In genomic region chr15:98585421-98585820, GRCm38 (mm10) we compare ENCODE assay signal across 16 mouse cellular contexts. TPM values are rescaled to one million over a fixed set of nuclear protein-coding genes. Genes with fewer than 3 reads are reported as not detected.
A peak's percentile ranks its signal among the peaks of the same experiment; 100 is the strongest.
DNase-seq lines count a peak whose midpoint lies in the region; ATAC-seq and TF ChIP-seq lines count a peak whose summit lies in the region.
"Had no signal": no experiment of that assay in that cellular context is flagged by ENCODE, and none has a peak within 500 bp of the region (broad histone marks: within the 10 kb centered on the region; RNA-seq: fewer than 3 reads in every experiment).

No protein-coding gene starts in this region.

- H3K79me2 ChIP-seq in MEL (ENCODE audit: control insufficient read depth, insufficient read depth, low read length, poor library complexity), result no peaks in the 10 kb centered on the region

- H3K27ac ChIP-seq in kidney, embryonic 14.5 days (ENCODE audit: low read depth, low read length), result no peak overlapping the region; the same call in 1 of the 2 replicates
- peak overlapping the region; percentile 17 for H3K27ac ChIP-seq in MEL (ENCODE audit: control insufficient read depth, low read depth, low read length)
- peak overlapping the region; percentile 67 for H3K27ac ChIP-seq in heart, embryonic 16.5 days (ENCODE audit: low read length)
- H3K27ac ChIP-seq in liver, postnatal 0 days (ENCODE audit: low read depth), result peak overlapping the region; percentile 37; the same call in 1 of the 2 replicates
- H3K27ac ChIP-seq: hindbrain, embryonic 13.5 days had no signal

- H3K9ac ChIP-seq in kidney, embryonic 14.5 days (ENCODE audit: low read depth, low read length), result no peak overlapping the region
- no peak overlapping the region for H3K9ac ChIP-seq in MEL (ENCODE audit: control insufficient read depth, low read depth, low read length, poor library complexity, severe bottlenecking)
- H3K9ac ChIP-seq in heart, embryonic 16.5 days (ENCODE audit: low read length), result peak overlapping the region; percentile 46; the same call in 1 of the 2 replicates
- no peak overlapping the region; the same call in 1 of the 2 replicates for H3K9ac ChIP-seq in liver, postnatal 0 days (replicated peaks)
- H3K9ac ChIP-seq: hindbrain, embryonic 13.5 days; midbrain, embryonic 12.5 days had no signal

- TF ChIP-seq EP300 in MEL (IDR thresholded peaks at IDR 0.05; ENCODE audit: low read depth in 1 of 2, low read length in 2 of 2), result no peak
- no peak for TF ChIP-seq EP300 in liver, postnatal 0 days (IDR thresholded peaks at IDR 0.05; ENCODE audit: low read depth)

- no peak overlapping the region for H3K4me2 ChIP-seq in kidney, embryonic 14.5 days (replicated peaks; ENCODE audit: low read depth, low read length)
- H3K4me2 ChIP-seq in heart, embryonic 16.5 days (ENCODE audit: low read depth, low read length), result no peak overlapping the region
- H3K4me2 ChIP-seq in liver, postnatal 0 days (ENCODE audit: low read depth, low read length), result no peak overlapping the region
- H3K4me2 ChIP-seq: hindbrain, embryonic 13.5 days; midbrain, embryonic 12.5 days had no signal

- no peaks in the 10 kb centered on the region for H3K27me3 ChIP-seq in kidney, embryonic 14.5 days (ENCODE audit: control insufficient read depth, insufficient read depth, low read length)
- no peaks in the 10 kb centered on the region for H3K27me3 ChIP-seq in MEL (ENCODE audit: control insufficient read depth in 1 of 2, insufficient read depth in 2 of 2, low read length in 2 of 2)
- H3K27me3 ChIP-seq in heart, embryonic 16.5 days (ENCODE audit: control insufficient read depth, insufficient read depth, low read length), result no peaks in the 10 kb centered on the region
- no peaks in the 10 kb centered on the region for H3K27me3 ChIP-seq in liver, postnatal 0 days (ENCODE audit: insufficient read depth, low read length)
- H3K27me3 ChIP-seq: hindbrain, embryonic 13.5 days; midbrain, embryonic 12.5 days had no signal

- no peak overlapping the region for H3K4me3 ChIP-seq in kidney, embryonic 14.5 days (ENCODE audit: low read length)
- no peak overlapping the region for H3K4me3 ChIP-seq in MEL (ENCODE audit: control insufficient read depth in 1 of 2, insufficient read depth in 1 of 2, low read depth in 2 of 2, low read length in 2 of 2)
- H3K4me3 ChIP-seq in heart, embryonic 16.5 days (ENCODE audit: low read length), result no peak overlapping the region
- no peak overlapping the region for H3K4me3 ChIP-seq in liver, postnatal 0 days (ENCODE audit: low read depth, low read length)
- H3K4me3 ChIP-seq: hindbrain, embryonic 13.5 days; limb, embryonic 10.5 days; midbrain, embryonic 12.5 days had no signal

- 25% methylated on average over 7 of the region's 7 CpGs for WGBS in kidney, embryonic 14.5 days
- 31% methylated on average over 7 of the region's 7 CpGs for WGBS in heart, embryonic 16.5 days
- WGBS in liver, postnatal 0 days (ENCODE audit: insufficient replicate concordance), result 64% methylated on average over 7 of the region's 7 CpGs

- no peak for TF ChIP-seq CTCF in MEL (IDR thresholded peaks at IDR 0.05 in 2 of 3, conservative IDR thresholded peaks at IDR 0.05 in 1 of 3; ENCODE audit: control insufficient read depth in 1 of 3, insufficient read depth in 1 of 3, low read depth in 2 of 3, low read length in 3 of 3, poor library complexity in 1 of 3, severe bottlenecking in 1 of 3)
- no peak for TF ChIP-seq CTCF in liver, postnatal 0 days (IDR thresholded peaks at IDR 0.05; ENCODE audit: low read depth)

- peaks cover 12% of the 10 kb centered on the region for H3K36me3 ChIP-seq in kidney, embryonic 14.5 days (ENCODE audit: control insufficient read depth, insufficient read depth, low read length)
- peaks cover 0 to 39% of the 10 kb centered on the region in 2 experiments; a peak in 3 of 4 replicates for H3K36me3 ChIP-seq in MEL (ENCODE audit: control insufficient read depth in 1 of 2, insufficient read depth in 2 of 2, low read length in 2 of 2)
- peaks cover 9% of the 10 kb centered on the region for H3K36me3 ChIP-seq in heart, embryonic 16.5 days (ENCODE audit: control insufficient read depth, insufficient read depth)
- H3K36me3 ChIP-seq in liver, postnatal 0 days (replicated peaks; ENCODE audit: insufficient read depth, low read length), result peaks cover 2% of the 10 kb centered on the region; the same call in 1 of the 2 replicates

- no peak for ATAC-seq in kidney, embryonic 14.5 days (ENCODE audit: low FRiP score, low TSS enrichment)
- ATAC-seq in heart, embryonic 16.5 days (replicated peaks; ENCODE audit: extremely low read depth, insufficient read depth, low FRiP score), result no peak
- ATAC-seq in liver, postnatal 0 days, result no peak

- H3K4me1 ChIP-seq in kidney, embryonic 14.5 days (ENCODE audit: control insufficient read depth, insufficient read depth, low read length), result peaks cover 4% of the 10 kb centered on the region; the same call in 1 of the 2 replicates
- H3K4me1 ChIP-seq in MEL (ENCODE audit: control insufficient read depth in 1 of 2, insufficient read depth in 2 of 2, low read length in 2 of 2), result peaks cover 33 to 45% of the 10 kb centered on the region in 2 experiments
- H3K4me1 ChIP-seq in heart, embryonic 16.5 days (ENCODE audit: control insufficient read depth, insufficient read depth, low read length), result peaks cover 21% of the 10 kb centered on the region
- H3K4me1 ChIP-seq in liver, postnatal 0 days (ENCODE audit: insufficient read depth), result peaks cover 17% of the 10 kb centered on the region; the same call in 1 of the 2 replicates
- H3K4me1 ChIP-seq: midbrain, embryonic 12.5 days had no signal

- no peaks in the 10 kb centered on the region for H3K9me3 ChIP-seq in kidney, embryonic 14.5 days (ENCODE audit: control insufficient read depth, low read length)
- no peaks in the 10 kb centered on the region for H3K9me3 ChIP-seq in MEL (replicated peaks; ENCODE audit: insufficient read depth, low read length)
- no peaks in the 10 kb centered on the region for H3K9me3 ChIP-seq in heart, embryonic 16.5 days (replicated peaks; ENCODE audit: control insufficient read depth, low read length)
- no peaks in the 10 kb centered on the region for H3K9me3 ChIP-seq in liver, postnatal 0 days (ENCODE audit: low read length)
- H3K9me3 ChIP-seq: hindbrain, embryonic 13.5 days; limb, embryonic 10.5 days; midbrain, embryonic 12.5 days had no signal

- TF ChIP-seq RAD21 in MEL (IDR thresholded peaks at IDR 0.05; ENCODE audit: low read depth, low read length), result no peak

- TF ChIP-seq POLR2A in MEL (IDR thresholded peaks at IDR 0.05; ENCODE audit: control insufficient read depth in 1 of 2, insufficient read depth in 1 of 2, low read depth in 1 of 2, low read length in 2 of 2, poor library complexity in 1 of 2), result no peak

- peak; percentile 38 for DNase-seq in kidney, adult 18-20 months
- DNase-seq in MEL (ENCODE audit: low read depth, low spot score), result no peak
- DNase-seq in liver, postnatal 0 days, result peak; percentile 12
- no peak for DNase-seq in cerebellum, adult 9-11 months
- no peak for DNase-seq in adrenal gland, postnatal 4 days (ENCODE audit: low spot score in 2 of 2)
- DNase-seq: cerebellum, adult 9-10 months; layer of hippocampus, postnatal 36 days; lung, postnatal 14 days; right cerebral cortex, postnatal 4 days had no signal

RNA-seq across cellular contexts. Expression of gene 4930415O20Rik, which starts 14.6 kb away (rescaled TPM):
- 0.57 TPM in 1 of 2 replicates, not detected in the other for polyA plus RNA-seq in kidney, embryonic 14.5 days (2014; fragmentation: Nextera tagmentation; extraction: Ambion mirVana)
- 0.50 TPM in 1 of 2 replicates, not detected in the other for total RNA-seq in MEL (2012; rRNA removed)
- polyA plus RNA-seq in MEL (2012; ENCODE audit: insufficient read depth in 1 of 2, insufficient read length in 2 of 2, low read depth in 1 of 2, low replicate concordance in 2 of 2, missing spikeins in 1 of 2), result under 1 TPM in 1 of 2 experiments, not detected in 1; 0.31 TPM
- polyA plus RNA-seq in heart, embryonic 16.5 days (2015; fragmentation: Nextera tagmentation; extraction: Ambion mirVana), result 0.64 TPM in 1 of 2 replicates, not detected in the other
- not detected in 2 replicates for polyA plus RNA-seq in liver, postnatal 0 days (2015; fragmentation: Nextera tagmentation; extraction: Ambion mirVana)
- under 1 TPM in 1 of 2 experiments, not detected in 1; 0.62 TPM for total RNA-seq in adrenal gland, postnatal 4 days (2021)
- total RNA-seq: layer of hippocampus, postnatal 36 days had no signal
- polyA plus RNA-seq: hindbrain, embryonic 13.5 days; midbrain, embryonic 12.5 days; stomach, embryonic 14.5 days; urinary bladder, adult 2 months had no signal

RNA-seq across cellular contexts. Expression of gene Ccnt1, which starts 14.7 kb away (rescaled TPM):
- polyA plus RNA-seq in kidney, embryonic 14.5 days (2014; fragmentation: Nextera tagmentation; extraction: Ambion mirVana), result 55.4 and 72.9 TPM in 2 replicates
- total RNA-seq in MEL (2012; rRNA removed), result 40.5 and 44.0 TPM in 2 replicates
- polyA plus RNA-seq in MEL (2012; ENCODE audit: insufficient read depth in 1 of 2, insufficient read length in 2 of 2, low read depth in 1 of 2, low replicate concordance in 2 of 2, missing spikeins in 1 of 2), result 10 to 100 TPM; 19.5 to 63.2 TPM
- polyA plus RNA-seq in heart, embryonic 16.5 days (2015; fragmentation: Nextera tagmentation; extraction: Ambion mirVana), result 36.4 and 41.2 TPM in 2 replicates
- 14.9 and 17.0 TPM in 2 replicates for polyA plus RNA-seq in liver, postnatal 0 days (2015; fragmentation: Nextera tagmentation; extraction: Ambion mirVana)
- 10 to 100 TPM; 52.8 to 65.1 TPM for total RNA-seq in adrenal gland, postnatal 4 days (2021)

RNA-seq across cellular contexts. Expression of gene Adcy6, which starts 24.5 kb away (rescaled TPM):
- 26.2 and 31.5 TPM in 2 replicates for polyA plus RNA-seq in kidney, embryonic 14.5 days (2014; fragmentation: Nextera tagmentation; extraction: Ambion mirVana)
- total RNA-seq in MEL (2012; rRNA removed), result 58.9 and 76.0 TPM in 2 replicates
- polyA plus RNA-seq in MEL (2012; ENCODE audit: insufficient read depth in 1 of 2, insufficient read length in 2 of 2, low read depth in 1 of 2, low replicate concordance in 2 of 2, missing spikeins in 1 of 2), result 10 to 100 TPM in 1 of 2 experiments, not detected in 1; 77.3 TPM
- polyA plus RNA-seq in heart, embryonic 16.5 days (2015; fragmentation: Nextera tagmentation; extraction: Ambion mirVana), result 39.0 and 47.1 TPM in 2 replicates
- polyA plus RNA-seq in liver, postnatal 0 days (2015; fragmentation: Nextera tagmentation; extraction: Ambion mirVana), result 5.3 and 7.7 TPM in 2 replicates
- 10 to 100 TPM; 78.0 to 83.3 TPM for total RNA-seq in adrenal gland, postnatal 4 days (2021)

RNA-seq across cellular contexts. Expression of gene Cacnb3, which starts 45.2 kb away (rescaled TPM):
- 21.5 and 26.5 TPM in 2 replicates for polyA plus RNA-seq in kidney, embryonic 14.5 days (2014; fragmentation: Nextera tagmentation; extraction: Ambion mirVana)
- 1.4 TPM in 2 replicates for total RNA-seq in MEL (2012; rRNA removed)
- polyA plus RNA-seq in MEL (2012; ENCODE audit: insufficient read depth in 1 of 2, insufficient read length in 2 of 2, low read depth in 1 of 2, low replicate concordance in 2 of 2, missing spikeins in 1 of 2), result 1 to 10 TPM in 1 of 2 experiments, not detected in 1; 8.5 TPM
- polyA plus RNA-seq in heart, embryonic 16.5 days (2015; fragmentation: Nextera tagmentation; extraction: Ambion mirVana), result 8.2 and 10.5 TPM in 2 replicates
- polyA plus RNA-seq in liver, postnatal 0 days (2015; fragmentation: Nextera tagmentation; extraction: Ambion mirVana), result 0.38 and 0.58 TPM in 2 replicates
- 10 to 100 TPM; 28.6 to 34.5 TPM for total RNA-seq in adrenal gland, postnatal 4 days (2021)

RNA-seq across cellular contexts. Expression of gene Kansl2, which starts 51.4 kb away (rescaled TPM):
- 107 and 123 TPM in 2 replicates for polyA plus RNA-seq in kidney, embryonic 14.5 days (2014; fragmentation: Nextera tagmentation; extraction: Ambion mirVana)
- 150 and 157 TPM in 2 replicates for total RNA-seq in MEL (2012; rRNA removed)
- 100 to 1,000 TPM in 1 of 2 experiments, not detected in 1; 170 TPM for polyA plus RNA-seq in MEL (2012; ENCODE audit: insufficient read depth in 1 of 2, insufficient read length in 2 of 2, low read depth in 1 of 2, low replicate concordance in 2 of 2, missing spikeins in 1 of 2)
- polyA plus RNA-seq in heart, embryonic 16.5 days (2015; fragmentation: Nextera tagmentation; extraction: Ambion mirVana), result 77.7 and 79.2 TPM in 2 replicates
- polyA plus RNA-seq in liver, postnatal 0 days (2015; fragmentation: Nextera tagmentation; extraction: Ambion mirVana), result 26.6 and 28.2 TPM in 2 replicates
- 10 to 100 TPM; 85.3 to 94.8 TPM for total RNA-seq in adrenal gland, postnatal 4 days (2021)

Comparison
In these comparisons a context has a peak if more than half of its experiments do, and no peak if none do; other contexts are left out.
1. DNase-seq: peak in kidney, adult 18-20 months (single experiment) and liver, postnatal 0 days (single experiment); none in MEL (single experiment), cerebellum, adult 9-11 months (single experiment) and adrenal gland, postnatal 4 days (0 of 2).